Mouse (Mus musculus): ENCODE results near the gene Ankle2. TPM values are rescaled to one million over a fixed set of nuclear protein-coding genes. Genes with fewer than 3 reads are reported as not detected.

Ankle2 gene
- polyA plus RNA-seq, 1 experiment: 7.5 TPM

DNA sequence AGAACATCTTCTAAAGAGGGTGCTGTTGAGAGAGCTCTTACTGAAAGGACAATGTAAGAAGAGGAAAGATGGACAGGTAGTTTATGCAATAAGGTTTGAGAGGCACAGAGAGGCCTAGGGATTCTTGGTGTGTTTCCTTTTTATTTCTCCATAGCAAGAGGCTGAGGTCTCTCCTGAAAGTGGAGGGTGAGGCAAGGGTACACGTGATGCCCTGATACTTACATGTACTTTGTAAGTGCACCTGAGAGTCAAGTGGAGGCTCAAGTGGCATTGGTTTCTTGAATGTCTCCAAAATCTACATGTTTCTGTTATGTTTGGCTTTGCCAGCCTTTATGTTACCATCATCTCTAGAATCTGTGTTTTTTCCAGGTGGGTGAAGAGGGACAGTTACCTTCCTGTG, 65.8 kb downstream of the Ankle2 start:
- no peak for DNase-seq
- H3K36me3 ChIP-seq (ENCODE audit: control insufficient read depth, insufficient read depth, low read length): no peaks in the 10 kb centered on the region
- 97% methylated on average over 1 of the region's 1 CpGs for WGBS

DNA sequence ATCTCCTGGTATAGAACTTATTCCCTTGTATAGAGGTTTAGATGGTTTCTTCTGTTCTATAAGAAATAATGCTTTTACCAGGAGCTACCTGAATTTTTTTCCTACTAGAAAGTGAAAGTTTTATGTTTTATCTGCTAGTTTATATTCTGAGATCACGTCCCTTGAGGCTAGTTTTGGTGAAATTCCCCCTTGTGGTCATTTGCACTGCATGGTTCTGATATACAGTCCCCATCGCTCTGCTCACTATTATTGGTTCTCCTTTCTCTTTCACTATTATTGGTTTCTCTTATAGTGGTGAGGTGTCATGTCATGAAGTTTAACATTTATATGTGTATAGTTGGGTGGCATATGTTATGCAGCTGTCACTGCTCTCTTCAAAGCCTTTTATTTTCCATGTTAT, 69.8 kb downstream of the Ankle2 start:
- H3K27ac ChIP-seq (ENCODE audit: insufficient read depth, low read depth, low read length): no peak overlapping the region
- no peaks in the 10 kb centered on the region for H3K27me3 ChIP-seq (replicated peaks; ENCODE audit: control insufficient read depth, insufficient read depth, low read length)
- 92% methylated on average over 2 of the region's 2 CpGs for WGBS
- TF ChIP-seq CTCF (conservative IDR thresholded peaks at IDR 0.05; ENCODE audit: insufficient read depth, insufficient read length, low read depth, low read length) (no peak), POLR2A (IDR thresholded peaks at IDR 0.05; ENCODE audit: low read depth, low read length) (no peak)
- no peaks in the 10 kb centered on the region for H3K36me3 ChIP-seq (ENCODE audit: control insufficient read depth, insufficient read depth, low read length)
- no peak overlapping the region for H3K4me3 ChIP-seq (ENCODE audit: insufficient read depth, low read depth, low read length)
- no peak for DNase-seq
- no peaks in the 10 kb centered on the region for H3K4me1 ChIP-seq (ENCODE audit: control insufficient read depth, insufficient read depth, low read length)

More for the DNA sequence above, 65.8 kb downstream of the Ankle2 start:
- Histone ChIP-seq H3K4me1 (ENCODE audit: control insufficient read depth, insufficient read depth, low read length) (no peaks in the 10 kb centered on the region), H3K27me3 (replicated peaks; ENCODE audit: control insufficient read depth, insufficient read depth, low read length) (no peaks in the 10 kb centered on the region), H3K27ac (ENCODE audit: insufficient read depth, low read depth, low read length) (no peak overlapping the region), H3K4me3 (ENCODE audit: insufficient read depth, low read depth, low read length) (no peak overlapping the region)
- TF ChIP-seq POLR2A (IDR thresholded peaks at IDR 0.05; ENCODE audit: low read depth, low read length): no peak
- TF ChIP-seq CTCF (conservative IDR thresholded peaks at IDR 0.05; ENCODE audit: insufficient read depth, insufficient read length, low read depth, low read length): no peak

Other genes with a start within 250 kb of the Ankle2 start
- 3.5 and 4.6 TPM in 2 replicates for gene Zfp932, start 234.5 kb upstream of the Ankle2 start, polyA plus RNA-seq (2012; rRNA removed)
- 0.07 and 0.67 TPM in 2 replicates for gene Gm17655, start 158.5 kb upstream of the Ankle2 start, polyA plus RNA-seq (2012; rRNA removed)
- 0.04 and 0.11 TPM in 2 replicates for gene Gm35315, start 136.6 kb upstream of the Ankle2 start, polyA plus RNA-seq (2012; rRNA removed)
- gene Plcxd1, start 131.0 kb upstream of the Ankle2 start, polyA plus RNA-seq (2012; rRNA removed): 1.8 and 2.9 TPM in 2 replicates
- gene Gtpbp6, start 122.8 kb upstream of the Ankle2 start, polyA plus RNA-seq (2012; rRNA removed): 50.6 and 65.8 TPM in 2 replicates
- gene Zfp605, start 120.9 kb upstream of the Ankle2 start, polyA plus RNA-seq (2012; rRNA removed): 0.49 and 0.74 TPM in 2 replicates
- 23.2 and 23.5 TPM in 2 replicates for gene Chfr, start 95.2 kb upstream of the Ankle2 start, polyA plus RNA-seq (2012; rRNA removed)
- gene Golga3, start 54.3 kb upstream of the Ankle2 start, polyA plus RNA-seq (2012; rRNA removed): 7.8 and 8.6 TPM in 2 replicates
- gene Pgam5, start 38.9 kb downstream of the Ankle2 start, polyA plus RNA-seq (2012; rRNA removed): 17.0 and 18.1 TPM in 2 replicates
- gene Pxmp2, start 55.2 kb downstream of the Ankle2 start, polyA plus RNA-seq (2012; rRNA removed): 73.1 and 83.7 TPM in 2 replicates
- 1.7 and 2.0 TPM in 2 replicates for gene Pole, start 55.3 kb downstream of the Ankle2 start, polyA plus RNA-seq (2012; rRNA removed)
- 0.59 and 0.90 TPM in 2 replicates for gene P2rx2, start 112.2 kb downstream of the Ankle2 start, polyA plus RNA-seq (2012; rRNA removed)
- gene Lrcol1, start 113.7 kb downstream of the Ankle2 start, polyA plus RNA-seq (2012; rRNA removed): not detected in 2 replicates
- 38.2 and 47.0 TPM in 2 replicates for gene Fbrsl1, start 217.5 kb downstream of the Ankle2 start, polyA plus RNA-seq (2012; rRNA removed)

Data from kidney, adult 2 months (tissue).